Mouse (Mus musculus): ENCODE results near the gene Tfdp1.

Gene Tfdp1

DNA sequence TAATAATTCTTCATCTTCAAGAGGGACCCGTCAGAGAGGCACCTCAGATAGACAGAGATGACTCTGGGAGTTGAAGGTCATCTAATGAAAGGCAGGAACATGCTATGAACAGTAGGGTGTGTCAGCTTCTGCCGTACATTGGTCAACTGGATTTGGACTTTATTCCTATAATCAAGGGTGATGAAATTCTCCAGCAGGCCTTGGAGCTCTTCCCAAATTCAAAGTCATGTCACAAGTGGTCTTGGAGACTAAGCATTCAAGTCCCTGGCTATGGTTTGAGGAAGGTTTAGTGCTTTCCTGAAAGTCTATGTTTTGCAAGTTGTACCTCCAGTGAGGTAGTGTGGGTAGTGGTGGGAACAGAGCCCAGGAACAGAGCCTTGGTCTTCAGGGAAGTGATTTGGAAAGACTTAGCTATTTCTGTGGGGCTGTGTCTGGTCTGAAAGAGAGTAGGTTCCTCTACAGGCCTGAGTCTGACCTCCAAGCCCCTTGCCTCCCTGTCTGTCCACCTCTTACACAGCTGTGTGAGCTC lies 80.6 kb downstream of the Tfdp1 start:
- DNase-seq (ENCODE audit: low read depth, low spot score) = no peak

DNA sequence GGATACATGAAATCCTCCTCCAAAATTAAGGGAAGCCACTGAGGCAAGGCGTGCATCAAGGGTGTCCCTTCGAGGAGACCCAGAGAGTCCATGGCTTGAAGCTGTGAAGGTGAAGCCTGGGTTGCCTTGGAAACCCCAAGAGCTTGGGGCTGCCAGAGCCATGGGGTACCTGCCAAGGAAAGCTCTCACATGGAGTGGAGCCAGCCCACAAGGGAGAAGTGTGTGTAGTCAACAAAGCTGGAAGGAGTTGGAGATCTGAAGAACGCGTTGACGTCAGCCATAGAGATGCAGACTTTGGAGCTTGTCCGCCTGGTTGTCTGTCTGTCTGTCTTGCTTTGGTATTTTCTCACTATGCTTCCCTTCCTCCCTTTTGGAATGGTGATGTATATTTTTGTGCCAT lies 82.4 kb downstream of the Tfdp1 start:
- DNase-seq (ENCODE audit: low read depth, low spot score) = no peak

DNA sequence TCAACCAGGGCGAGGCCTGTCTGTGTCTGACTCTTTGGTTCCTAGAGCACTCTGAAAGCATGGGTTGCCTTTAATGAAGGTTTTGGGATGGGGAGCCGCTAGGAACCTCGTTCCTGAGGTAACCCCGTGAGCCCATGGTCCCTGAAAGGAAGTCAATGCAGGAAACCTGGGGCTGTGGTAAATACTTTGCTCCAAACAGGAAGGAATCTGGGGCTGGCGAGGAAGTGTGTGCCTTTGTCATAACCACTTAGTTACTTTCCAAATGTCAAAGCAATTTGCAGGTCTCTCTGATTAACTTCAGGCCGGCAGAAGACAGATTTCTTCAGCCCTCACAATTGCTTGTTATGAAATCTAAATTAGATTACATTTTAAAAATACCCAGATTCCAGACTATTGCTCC lies 88.8 kb downstream of the Tfdp1 start:
- no peak for DNase-seq (ENCODE audit: low read depth, low spot score)
